Mouse (Mus musculus): ENCODE data around the gene Slco2a1.

The Slco2a1 gene

GRCm38 (mm10) chr9:102988462-102988861 is at the start of gene Slco2a1:
TSS of gene Slco2a1 (plus strand) at chr9:102988712.
- DNase-seq (ENCODE audit: extremely low read depth, insufficient read length, low spot score): no peak

DNA sequence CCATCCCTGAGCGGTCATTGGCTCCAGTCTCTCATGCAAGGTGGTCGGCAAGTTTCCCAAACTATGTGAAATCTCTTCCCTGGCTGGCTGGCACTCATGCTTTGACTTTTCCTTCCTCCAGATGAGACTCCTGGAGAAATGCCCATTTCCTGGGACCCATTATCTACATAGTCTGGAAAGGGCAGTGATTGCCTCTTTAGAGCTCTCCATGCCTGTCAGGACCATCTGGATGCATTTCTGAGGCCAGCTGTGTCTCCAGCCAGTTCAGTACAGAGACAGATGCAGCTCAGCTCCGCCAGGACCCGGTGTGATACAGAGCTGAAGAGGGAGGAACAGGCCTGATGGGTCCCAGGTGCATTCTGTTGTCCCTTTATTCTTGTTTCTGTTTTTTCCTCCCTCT is 46.3 kb upstream of the Slco2a1 start:
- DNase-seq (ENCODE audit: extremely low read depth, insufficient read length, low spot score): no peak

- no peak for DNase-seq (ENCODE audit: extremely low read depth, insufficient read length, low spot score)
These were observed 43.6 kb upstream of the Slco2a1 start for GRCm38 (mm10) chr9:102944891-102945290.

- peak; percentile 47 for DNase-seq (ENCODE audit: extremely low read depth, insufficient read length, low spot score)
These were observed 42.0 kb upstream of the Slco2a1 start for GRCm38 (mm10) chr9:102946469-102947015.

DNA sequence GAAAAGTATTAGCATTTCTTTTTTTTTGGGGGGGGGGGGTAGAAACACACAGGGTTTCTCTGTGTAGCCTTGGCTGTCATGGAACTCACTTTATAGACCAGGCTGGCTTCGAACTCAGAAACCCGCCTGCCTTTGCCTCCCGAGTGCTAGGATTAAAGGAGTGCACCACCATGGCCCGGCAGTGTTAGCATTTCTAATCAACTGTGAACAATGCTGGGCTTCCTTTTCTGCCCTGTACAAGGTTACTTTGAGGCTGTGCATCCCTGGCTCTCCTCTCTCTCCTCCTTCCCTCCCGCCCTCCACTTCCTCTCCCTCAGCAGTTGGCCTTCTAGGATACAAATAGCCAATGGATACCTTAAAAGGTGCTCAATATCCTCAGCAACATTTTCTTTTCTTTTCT is 39.8 kb upstream of the Slco2a1 start:
- DNase-seq (ENCODE audit: extremely low read depth, insufficient read length, low spot score): no peak

DNA sequence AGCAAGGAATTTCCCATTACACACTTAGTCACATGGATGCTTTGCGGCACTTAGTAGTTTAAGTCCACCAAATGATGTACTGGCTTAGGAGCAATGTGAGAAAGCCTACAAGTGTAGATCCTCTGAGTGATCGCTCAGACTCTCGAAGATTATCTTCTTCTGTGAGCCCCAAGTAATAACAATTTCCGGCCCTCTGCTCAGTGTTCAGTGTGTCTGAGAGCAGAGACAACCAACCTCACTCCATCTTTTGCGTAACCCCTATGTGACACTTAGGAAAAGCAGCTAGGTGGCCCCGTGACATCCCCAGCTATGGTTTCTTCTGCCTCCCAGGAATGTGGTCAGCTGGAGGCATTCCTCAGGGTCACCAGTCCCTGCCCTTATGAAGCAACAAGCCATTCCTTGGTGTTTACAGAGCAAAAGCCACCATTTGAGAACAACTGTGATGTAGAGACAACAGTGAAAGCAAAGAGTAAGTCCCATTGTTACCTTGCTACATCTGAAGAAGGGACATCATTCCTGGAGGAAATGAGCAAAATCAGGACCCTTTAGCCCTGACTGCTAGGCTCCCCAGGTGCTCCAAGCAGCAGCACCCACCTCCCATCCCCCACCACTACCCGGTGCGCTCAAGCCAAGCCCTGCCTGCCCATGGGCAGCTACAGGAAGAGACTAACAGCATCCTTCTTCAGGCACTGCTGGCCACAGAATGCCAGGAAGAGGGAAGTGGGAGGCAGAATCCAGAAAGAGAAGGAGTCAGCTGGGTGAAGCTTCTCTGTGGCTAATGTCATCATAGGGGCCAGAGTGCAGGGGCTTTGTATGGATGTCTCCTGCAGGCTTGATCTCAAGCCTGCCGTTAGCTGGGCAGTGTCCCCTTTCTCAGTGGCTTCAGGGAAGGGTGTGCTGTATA is 37.2 kb upstream of the Slco2a1 start:
- DNase-seq (ENCODE audit: extremely low read depth, insufficient read length, low spot score): peak; percentile 60

DNA sequence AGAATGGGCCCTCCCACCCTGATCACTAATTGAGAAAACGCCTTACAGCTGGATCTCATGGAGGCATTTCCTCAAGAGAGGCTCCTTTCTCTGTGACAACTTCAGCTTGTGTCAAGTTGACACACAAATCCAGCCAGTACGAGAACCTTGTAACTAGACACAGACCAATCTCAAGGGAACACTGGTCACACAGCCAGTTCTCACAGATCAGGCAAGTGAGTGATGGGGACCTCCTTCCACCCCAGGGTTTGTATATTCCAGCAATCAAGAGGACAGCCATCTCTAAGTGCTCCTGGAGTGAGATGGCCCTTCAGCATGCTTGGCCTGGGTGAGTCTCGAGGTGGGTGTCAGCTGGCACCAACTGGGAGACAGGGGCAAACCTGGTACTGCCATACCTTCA is 32.6 kb upstream of the Slco2a1 start:
- no peak for DNase-seq (ENCODE audit: extremely low read depth, insufficient read length, low spot score)

GRCm38 (mm10) chr9:102958703-102959102 is 29.8 kb upstream of the Slco2a1 start:
- no peak for DNase-seq (ENCODE audit: extremely low read depth, insufficient read length, low spot score)

DNA sequence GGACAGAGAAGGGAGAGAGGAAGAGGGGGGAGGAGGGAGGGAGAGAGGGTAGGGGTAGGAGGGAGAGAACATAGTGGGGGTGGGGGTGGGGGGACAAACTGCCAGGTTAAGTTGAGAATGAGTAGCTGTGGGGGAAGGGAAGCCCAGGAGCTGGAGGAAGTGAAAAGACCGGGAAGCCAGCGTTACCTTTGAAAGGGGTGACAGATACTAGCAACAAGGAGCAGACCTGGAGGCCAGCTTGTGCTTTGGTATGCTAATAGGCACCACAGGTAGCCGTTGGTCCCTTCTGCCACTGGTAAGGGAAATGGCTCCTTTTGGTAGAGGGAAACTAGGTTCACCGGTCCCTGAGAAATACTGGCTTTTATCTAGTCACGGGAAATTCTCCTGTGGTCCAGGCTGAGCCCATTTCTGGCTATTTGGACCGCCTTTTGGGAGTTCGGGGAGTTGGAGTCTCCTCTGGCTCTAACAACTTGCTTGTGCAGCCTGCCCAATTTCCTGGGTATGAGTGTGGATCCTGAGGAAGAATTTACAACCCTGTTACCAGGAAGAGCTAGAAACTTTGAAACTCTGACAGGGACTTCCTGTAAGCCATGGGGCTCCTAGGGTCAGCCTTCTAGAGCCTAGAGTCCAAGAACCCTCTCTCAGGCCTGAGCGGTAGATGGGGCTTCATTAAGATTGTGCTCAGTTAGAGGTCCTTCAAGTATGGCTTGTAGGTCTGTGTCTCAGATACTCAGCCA is 27.0 kb upstream of the Slco2a1 start:
- no peak for DNase-seq (ENCODE audit: extremely low read depth, insufficient read length, low spot score)

DNA sequence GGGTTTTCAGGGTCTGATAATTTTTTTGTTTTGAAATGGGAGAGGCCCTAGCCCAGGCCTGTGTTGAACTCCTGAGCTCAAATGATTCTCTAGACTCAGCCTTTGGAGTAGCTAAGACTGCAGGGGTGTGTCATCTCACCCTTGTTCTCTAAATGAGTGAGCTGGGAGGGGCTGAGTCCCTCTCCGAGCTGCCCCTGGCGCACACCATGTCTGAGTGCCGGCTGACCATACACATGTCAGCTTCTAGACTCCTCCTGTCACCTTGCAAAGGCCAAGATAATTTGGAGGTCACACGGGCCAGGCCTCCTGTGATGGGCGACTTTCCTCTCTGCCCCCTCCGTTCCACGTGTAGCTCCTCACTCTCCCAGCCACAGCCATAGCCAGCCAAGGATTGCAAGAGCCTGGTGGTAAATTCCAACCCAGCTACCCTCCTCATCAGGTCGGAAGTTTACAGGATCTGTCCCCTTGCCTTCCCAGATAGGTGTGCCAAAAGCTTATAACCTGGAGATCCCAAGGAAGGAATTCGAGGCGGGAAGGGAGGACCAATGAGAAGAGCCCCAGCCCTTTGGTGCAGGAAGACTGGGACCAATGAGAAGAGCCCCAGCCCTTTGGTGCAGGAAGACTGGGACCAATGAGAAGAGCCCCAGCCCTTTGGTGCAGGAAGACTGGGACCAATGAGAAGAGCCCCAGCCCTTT is 26.3 kb upstream of the Slco2a1 start:
- DNase-seq (ENCODE audit: extremely low read depth, insufficient read length, low spot score): no peak

- no peak for DNase-seq (ENCODE audit: extremely low read depth, insufficient read length, low spot score)
These were observed 25.2 kb upstream of the Slco2a1 start for GRCm38 (mm10) chr9:102963321-102963720.

GRCm38 (mm10) chr9:102964644-102965043 is 23.9 kb upstream of the Slco2a1 start:
- DNase-seq (ENCODE audit: extremely low read depth, insufficient read length, low spot score): no peak

- DNase-seq (ENCODE audit: extremely low read depth, insufficient read length, low spot score): peak; percentile 59
These were observed 16.0 kb upstream of the Slco2a1 start for GRCm38 (mm10) chr9:102972393-102973050.

DNA sequence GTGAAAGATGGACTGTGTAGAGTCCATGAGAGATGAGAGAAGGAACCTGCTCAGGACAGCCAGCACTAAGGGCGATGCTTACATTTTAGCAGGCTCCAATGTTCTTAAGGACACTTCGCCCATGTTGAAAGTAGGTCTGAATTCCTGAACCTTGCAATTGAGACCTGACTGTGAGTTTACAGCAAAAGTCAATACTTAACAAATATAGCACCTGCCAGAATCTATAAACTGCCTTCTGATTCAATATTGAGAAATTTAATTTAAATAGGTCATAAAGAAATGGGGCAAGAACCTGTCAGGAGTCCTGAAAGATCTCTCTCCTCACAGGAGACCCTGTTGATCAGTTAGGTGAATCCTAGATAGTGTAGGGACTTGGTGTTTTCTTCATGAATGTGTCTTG is 12.6 kb upstream of the Slco2a1 start:
- no peak for DNase-seq (ENCODE audit: extremely low read depth, insufficient read length, low spot score)

- no peak for DNase-seq (ENCODE audit: extremely low read depth, insufficient read length, low spot score)
These were observed 11.4 kb upstream of the Slco2a1 start for GRCm38 (mm10) chr9:102977090-102977489.

- no peak for DNase-seq (ENCODE audit: extremely low read depth, insufficient read length, low spot score)
These were observed 10.6 kb upstream of the Slco2a1 start for GRCm38 (mm10) chr9:102977791-102978492.

GRCm38 (mm10) chr9:102979011-102979700 is 9.4 kb upstream of the Slco2a1 start:
- no peak for DNase-seq (ENCODE audit: extremely low read depth, insufficient read length, low spot score)

DNA sequence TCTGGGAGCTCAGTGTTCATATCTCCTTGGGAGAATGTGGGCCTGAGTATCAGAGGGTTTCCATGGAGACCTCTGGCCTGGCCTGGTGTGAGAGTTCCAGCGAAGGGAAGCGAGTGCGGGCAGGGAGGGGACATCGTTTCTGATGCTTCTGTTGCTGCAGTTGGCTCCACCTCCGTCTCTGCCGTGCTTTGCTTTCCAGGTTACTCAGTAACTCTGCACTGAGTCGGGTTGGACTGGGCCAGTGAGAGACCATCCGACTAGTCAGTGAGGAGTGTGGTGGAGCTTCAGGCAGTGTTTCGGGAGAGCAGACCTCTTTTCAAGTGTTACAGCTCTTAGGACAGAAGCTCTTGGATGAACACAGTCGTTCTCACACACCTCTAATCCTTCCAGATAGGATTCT is 8.6 kb upstream of the Slco2a1 start:
- no peak for DNase-seq (ENCODE audit: extremely low read depth, insufficient read length, low spot score)

- DNase-seq (ENCODE audit: extremely low read depth, insufficient read length, low spot score): no peak
These were observed 8.1 kb upstream of the Slco2a1 start for GRCm38 (mm10) chr9:102980420-102980819.
